Mouse (Mus musculus): Measurements from ENCODE around the gene Psmd11.

DNA sequence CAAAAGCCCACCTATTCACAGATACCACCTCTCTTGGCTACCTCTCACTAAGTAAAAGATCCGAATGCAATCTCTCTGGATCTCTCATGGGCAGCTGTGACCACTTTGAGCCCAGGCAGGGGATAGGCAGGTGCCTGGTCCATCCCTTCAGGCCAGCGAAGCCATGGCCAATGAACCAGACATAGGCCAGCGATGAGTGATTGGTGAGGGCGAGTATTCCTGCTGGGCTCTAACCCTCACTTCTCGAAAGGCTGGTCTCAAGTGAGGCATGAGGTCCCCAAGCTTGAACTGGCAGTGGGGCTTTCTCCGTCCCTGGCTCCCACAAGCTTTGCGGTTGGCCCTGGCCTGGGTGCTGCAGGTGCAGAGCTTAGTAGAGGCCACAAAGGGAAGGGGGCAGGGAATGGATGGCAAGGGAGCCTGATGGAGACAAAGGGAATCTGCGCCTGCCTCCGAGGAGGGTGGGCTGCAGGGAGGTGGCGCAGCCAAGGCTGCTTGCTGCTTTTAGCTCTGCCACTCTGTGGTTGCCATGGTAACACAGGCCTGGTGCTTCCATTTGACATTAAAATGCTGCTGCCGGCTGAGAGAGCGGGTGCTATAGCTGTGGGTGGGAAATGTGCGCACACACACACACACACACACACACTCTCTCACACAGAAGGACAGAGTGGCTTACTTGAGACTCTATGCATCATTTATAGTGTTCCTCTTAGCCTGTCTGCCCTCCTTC is 75.5 kb downstream of the Psmd11 start:
- no peak for TF ChIP-seq FLI1 (IDR thresholded peaks at IDR 0.05; ENCODE audit: low read length)
- no peak for TF ChIP-seq GATA1 (IDR thresholded peaks at IDR 0.05; ENCODE audit: borderline replicate concordance, low read length)

Data from megakaryocyte, embryonic 14.5 days (primary cell).